Mouse (Mus musculus) forebrain, embryonic 14.5 days (tissue): ENCODE measurements around the gene Mroh7. TPM values are rescaled to one million over a fixed set of nuclear protein-coding genes. Genes with fewer than 3 reads are reported as not detected.

Experiments used
- ATAC-seq: fragments of 200-750 bp; cut with Nextera tagmentation; 2 replicates; pipeline ENCODE4 v1.8.0; 2017; ENCODE audit warnings: mild to moderate bottlenecking, moderate library complexity
- DNase-seq: peaks from one replicate; pipeline ENCODE4 v3.0.0-alpha.2; 2015; ENCODE audit warnings: low spot score
- H3K27ac ChIP-seq: fragments of 300-500 bp; sonication (generic); 2 replicates; pipeline ENCODE4 v1.5.1; 2014; ENCODE audit warnings: low read depth, mild to moderate bottlenecking, control low read depth, low read length, moderate library complexity
- H3K27me3 ChIP-seq: fragments of 300-500 bp; sonication (generic); replicated peaks from 2 replicates; pipeline ENCODE4 v1.6.1; 2014; ENCODE audit warnings: low read length, control low read depth, mixed read lengths; ENCODE audit not compliant: control insufficient read depth, insufficient read depth
- H3K36me3 ChIP-seq: fragments of 300-500 bp; sonication (generic); 2 replicates; pipeline ENCODE4 v1.6.1; 2014; ENCODE audit warnings: low read length, control low read depth; ENCODE audit not compliant: control insufficient read depth, insufficient read depth
- H3K4me1 ChIP-seq: fragments of 300-500 bp; sonication (generic); 2 replicates; pipeline ENCODE4 v1.6.1; 2014; ENCODE audit warnings: antibody characterized with exemption, low read length, control low read depth; ENCODE audit not compliant: control insufficient read depth, insufficient read depth
- H3K4me2 ChIP-seq: fragments of 300-500 bp; sonication (generic); 2 replicates; pipeline ENCODE4 v1.6.1; 2014; ENCODE audit warnings: mild to moderate bottlenecking, control low read depth, low read length
- H3K4me3 ChIP-seq: fragments of 300-500 bp; sonication (generic); 2 replicates; pipeline ENCODE4 v1.5.1; 2014; ENCODE audit warnings: low read depth, low read length, control low read depth
- H3K9ac ChIP-seq: fragments of 300-500 bp; sonication (generic); 2 replicates; pipeline ENCODE4 v1.6.1; 2014; ENCODE audit warnings: mild to moderate bottlenecking, low read length, control low read depth, moderate library complexity
- H3K9me3 ChIP-seq: fragments of 300-500 bp; sonication (generic); replicated peaks from 2 replicates; pipeline ENCODE4 v1.6.1; 2016; ENCODE audit warnings: low read length, control low read depth, mixed read lengths; ENCODE audit not compliant: control insufficient read depth
- WGBS: fragments of 180-500 bp; shearing (Covaris S2); extraction: QIAGEN DNeasy Blood & Tissue Kit; methylation state at CpG from one replicate; pipeline ENCODE4 v1.1.7; 2014; 5-methylcytosine and 5-hydroxymethylcytosine counted together
- polyA plus RNA-seq: library from polyadenylated mRNA; unstranded; fragments of >200 nt; fragmentation: Nextera tagmentation; extraction: Ambion mirVana; gene quantifications from 2 replicates; pipeline ENCODE4 v1.2.1, GENCODE M21; 2014

Gene Mroh7
- polyA plus RNA-seq, 1 experiment from 2014 or later: 0.18 TPM

DNA sequence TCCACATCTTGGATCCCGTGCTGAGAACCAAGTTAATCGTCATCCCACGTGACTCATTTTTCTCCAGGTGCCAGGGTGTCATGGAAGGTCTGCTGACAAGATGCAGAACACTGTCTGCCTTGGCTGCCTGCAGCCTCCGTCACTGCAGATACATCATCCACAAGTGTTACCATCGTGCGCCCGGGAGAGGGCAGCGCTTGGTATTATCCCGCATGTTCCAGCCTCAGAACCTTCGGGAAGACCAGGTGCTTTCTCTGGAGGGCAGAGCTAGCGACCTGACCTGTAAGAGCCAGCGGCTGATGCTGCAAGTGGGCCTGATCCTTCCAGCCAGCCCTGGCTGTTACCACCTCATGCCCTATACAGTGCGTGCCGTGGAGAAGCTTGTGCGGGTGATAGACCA, 77.7 kb downstream of the Mroh7 start:
- no peak overlapping the region for H3K9ac ChIP-seq
- H3K4me2 ChIP-seq: no peak overlapping the region
- no peaks in the 10 kb centered on the region for H3K27me3 ChIP-seq
- peaks cover 32% of the 10 kb centered on the region for H3K36me3 ChIP-seq
- H3K4me3 ChIP-seq: no peak overlapping the region
- peaks cover 6% of the 10 kb centered on the region for H3K4me1 ChIP-seq
- WGBS: 96% methylated on average over 15 of the region's 15 CpGs
- H3K27ac ChIP-seq: no peak overlapping the region
- H3K9me3 ChIP-seq: no peaks in the 10 kb centered on the region
- DNase-seq (no peak), ATAC-seq (no peak)

DNA sequence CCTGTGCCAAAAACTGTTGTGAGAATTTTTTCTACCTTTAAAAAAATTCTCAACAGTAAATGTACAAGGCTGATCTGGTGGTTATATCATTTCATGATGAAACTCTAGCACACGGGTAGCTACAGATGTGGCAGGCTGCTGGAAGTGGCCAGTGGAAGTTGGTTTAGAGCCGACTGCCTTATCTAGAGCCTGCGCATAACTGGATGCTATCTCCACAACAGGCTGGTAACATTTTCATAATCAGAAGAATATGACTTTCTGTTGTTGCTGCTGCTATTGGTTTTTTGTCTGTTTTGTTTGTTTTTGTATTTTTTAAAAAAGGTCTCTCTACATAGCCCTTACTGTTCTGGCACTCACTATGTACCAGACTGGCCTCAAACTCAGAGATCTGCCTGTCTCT, 78.2 kb downstream of the Mroh7 start:
- no peak for DNase-seq
- Histone ChIP-seq H3K36me3 (peaks cover 27% of the 10 kb centered on the region), H3K9ac (no peak overlapping the region), H3K4me3 (no peak overlapping the region), H3K27ac (no peak overlapping the region), H3K4me2 (no peak overlapping the region), H3K9me3 (no peaks in the 10 kb centered on the region), H3K27me3 (no peaks in the 10 kb centered on the region), H3K4me1 (peaks cover 6% of the 10 kb centered on the region)
- ATAC-seq: no peak
- WGBS: 93% methylated on average over 3 of the region's 3 CpGs

DNA sequence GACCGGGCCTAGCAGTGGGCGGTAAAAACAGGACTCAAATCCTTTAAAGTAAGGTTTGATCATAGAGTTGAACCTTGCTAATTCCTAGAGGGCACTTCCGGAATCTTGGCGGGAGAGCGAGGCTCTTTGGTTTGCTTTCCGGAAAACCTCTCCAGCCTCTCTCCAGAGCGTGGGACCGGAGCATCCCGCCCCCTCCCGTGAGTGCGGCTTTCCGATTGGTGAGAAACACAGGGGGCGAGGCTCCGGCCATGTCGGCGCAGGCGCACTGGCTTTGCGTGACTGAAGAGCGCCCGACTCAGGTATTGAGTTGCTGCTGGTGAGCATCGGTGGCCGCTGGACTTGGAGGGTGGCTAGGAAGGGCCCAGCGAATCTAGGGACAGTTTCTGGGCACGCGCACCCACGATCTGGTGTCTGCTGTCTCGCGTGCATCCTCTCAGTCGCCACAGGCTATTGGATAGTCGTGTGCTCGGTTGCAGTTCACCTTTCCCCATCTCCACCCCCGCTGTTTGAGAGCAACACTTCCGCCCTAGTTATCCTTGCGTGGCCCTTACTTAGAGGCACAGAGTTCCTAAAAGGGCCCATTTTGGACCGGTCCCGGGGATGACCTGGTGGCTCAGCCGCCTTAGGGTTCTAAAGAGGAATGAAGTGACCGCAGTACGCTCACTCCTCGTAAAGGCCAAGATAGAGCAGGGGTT, 79.7 kb downstream of the Mroh7 start, which contains the start of gene Pars2:
Gene Pars2 (plus strand): TSS at position 237 of the 695 bp plus-strand sequence.
- DNase-seq (peak; percentile 99), ATAC-seq (peak; percentile 99)
- H3K27ac ChIP-seq: peak within 1 kb of the TSS; percentile 55; the same call in 1 of the 2 replicates
- peak within 1 kb of the TSS; percentile 84 for H3K9ac ChIP-seq
- H3K4me1 ChIP-seq: peaks cover 6% of the 10 kb centered on the region
- H3K9me3 ChIP-seq: no peaks in the 10 kb centered on the region
- peak within 1 kb of the TSS; percentile 67 for H3K4me3 ChIP-seq
- 3% methylated on average over 40 of the region's 40 CpGs for WGBS
- H3K4me2 ChIP-seq: peak within 1 kb of the TSS; percentile 94
- H3K27me3 ChIP-seq: 0 out of 2 replicates have a peak, but pooled peaks cover 3% of the 10 kb centered on the region
- peaks cover 18% of the 10 kb centered on the region; the same call in 1 of the 2 replicates for H3K36me3 ChIP-seq

DNA sequence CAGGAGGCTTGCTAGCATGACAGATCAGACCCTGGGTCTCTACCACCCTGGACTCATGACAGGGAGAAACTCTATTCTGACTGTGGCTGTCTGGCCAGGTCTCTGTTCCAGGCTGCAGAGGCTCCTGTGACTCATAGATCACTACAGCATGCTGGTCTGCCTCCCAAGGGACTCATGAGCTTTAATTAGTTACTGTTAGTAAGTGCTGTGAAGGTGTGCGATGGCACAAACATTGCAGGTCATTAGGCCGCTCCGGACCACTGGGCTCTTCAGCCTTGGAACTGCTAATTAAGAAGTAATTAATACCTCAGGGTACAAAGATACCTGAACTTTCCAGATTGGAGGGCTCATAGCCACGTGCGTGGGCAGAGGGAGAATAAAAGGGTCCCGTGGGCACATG, 83.6 kb downstream of the Mroh7 start:
- H3K27me3 ChIP-seq: 0 out of 2 replicates have a peak, but pooled peaks cover 3% of the 10 kb centered on the region
- ATAC-seq: no peak
- 78% methylated on average over 6 of the region's 6 CpGs for WGBS
- no peak overlapping the region for H3K4me3 ChIP-seq
- DNase-seq: no peak
- no peak overlapping the region for H3K9ac ChIP-seq
- no peaks in the 10 kb centered on the region for H3K9me3 ChIP-seq
- H3K4me1 ChIP-seq: peaks cover 6% of the 10 kb centered on the region
- no peak overlapping the region for H3K27ac ChIP-seq
- H3K4me2 ChIP-seq: no peak overlapping the region
- no peaks in the 10 kb centered on the region for H3K36me3 ChIP-seq

GRCm38 (mm10) chr4:106645797-106646196, 84.9 kb downstream of the Mroh7 start:
- no peak for DNase-seq
- Histone ChIP-seq H3K27me3 (0 out of 2 replicates have a peak, but pooled peaks cover 3% of the 10 kb centered on the region), H3K4me2 (no peak overlapping the region), H3K36me3 (no peaks in the 10 kb centered on the region), H3K4me3 (no peak overlapping the region), H3K27ac (no peak overlapping the region), H3K9ac (no peak overlapping the region), H3K4me1 (no peaks in the 10 kb centered on the region), H3K9me3 (no peaks in the 10 kb centered on the region)
- ATAC-seq: no peak
- WGBS: 79% methylated on average over 5 of the region's 5 CpGs

DNA sequence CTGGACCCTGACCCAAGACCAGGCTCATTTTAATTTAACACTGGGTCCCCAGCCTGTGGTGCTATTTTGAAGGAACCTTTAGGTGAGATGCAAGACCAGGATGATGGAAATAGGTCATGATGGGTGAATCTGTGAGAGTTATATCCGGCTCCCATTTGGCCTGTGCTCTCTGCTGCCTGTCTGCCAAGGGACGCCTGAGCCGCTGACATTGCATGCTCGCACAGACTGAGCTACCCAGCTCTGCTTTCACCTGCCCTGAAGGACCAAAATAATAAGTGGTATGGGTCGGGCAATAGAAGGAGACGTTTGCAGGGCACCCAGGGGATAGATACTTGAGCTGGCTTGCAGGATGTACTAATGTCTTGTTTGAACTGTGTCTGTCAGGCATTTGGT, 86.5 kb downstream of the Mroh7 start:
- Histone ChIP-seq H3K27me3 (0 out of 2 replicates have a peak, but pooled peaks cover 3% of the 10 kb centered on the region), H3K9me3 (no peaks in the 10 kb centered on the region), H3K4me1 (no peaks in the 10 kb centered on the region), H3K9ac (no peak overlapping the region), H3K4me2 (no peak overlapping the region), H3K4me3 (no peak overlapping the region), H3K36me3 (no peaks in the 10 kb centered on the region), H3K27ac (no peak overlapping the region)
- 79% methylated on average over 6 of the region's 6 CpGs for WGBS
- ATAC-seq (no peak), DNase-seq (no peak)

- no peaks in the 10 kb centered on the region for H3K9me3 ChIP-seq
- H3K4me3 ChIP-seq: no peak overlapping the region
- H3K36me3 ChIP-seq: no peaks in the 10 kb centered on the region
- no peak overlapping the region for H3K4me2 ChIP-seq
- peak overlapping the region; percentile 4; the same call in 1 of the 2 replicates for H3K9ac ChIP-seq
- H3K27ac ChIP-seq: no peak overlapping the region
- H3K4me1 ChIP-seq: no peaks in the 10 kb centered on the region
- 40% methylated on average over 8 of the region's 8 CpGs for WGBS
- H3K27me3 ChIP-seq: 0 out of 2 replicates have a peak, but pooled peaks cover 3% of the 10 kb centered on the region
- DNase-seq (no peak), ATAC-seq (no peak)
These were observed 87.1 kb downstream of the Mroh7 start for GRCm38 (mm10) chr4:106643483-106644217.

GRCm38 (mm10) chr4:106634086-106634479, 96.6 kb downstream of the Mroh7 start:
- Histone ChIP-seq H3K9me3 (no peaks in the 10 kb centered on the region), H3K27me3 (no peaks in the 10 kb centered on the region), H3K36me3 (no peaks in the 10 kb centered on the region), H3K9ac (no peak overlapping the region), H3K27ac (no peak overlapping the region), H3K4me3 (no peak overlapping the region), H3K4me1 (peaks cover 13% of the 10 kb centered on the region), H3K4me2 (no peak overlapping the region)
- no peak for ATAC-seq
- 63% methylated on average over 9 of the region's 9 CpGs for WGBS
- no peak for DNase-seq
